Comparison of ENCODE assay signal across 10 mouse cellular contexts in genomic region chr1:21052608-21053007, GRCm38 (mm10). TPM values are rescaled to one million over a fixed set of nuclear protein-coding genes. Genes with fewer than 3 reads are reported as not detected.
DNase-seq lines count a peak whose midpoint lies in the region; ATAC-seq and TF ChIP-seq lines count a peak whose summit lies in the region.
"Had no signal": no experiment of that assay in that cellular context is flagged by ENCODE, and none has a peak within 500 bp of the region (broad histone marks: within the 10 kb centered on the region; RNA-seq: fewer than 3 reads in every experiment).

No protein-coding gene starts in this region.

- H3K4me3 ChIP-seq in gastrocnemius, adult 2 months, result peak overlapping the region; percentile 23
- no peak overlapping the region for H3K4me3 ChIP-seq in neural tube, embryonic 11.5 days (ENCODE audit: low read depth, low read length)
- no peak overlapping the region for H3K4me3 ChIP-seq in heart, embryonic 15.5 days
- no peak overlapping the region for H3K4me3 ChIP-seq in midbrain, embryonic 16.5 days (ENCODE audit: low read depth, low read length)
- H3K4me3 ChIP-seq: layer of hippocampus, adult 2 months had no signal

- intact Hi-C loops in gastrocnemius, adult 2 months (cut with DNase I), result no loop called here
- intact Hi-C loops in gastrocnemius, postnatal 36 days (cut with DNase I), result no loop called here

- H3K27ac ChIP-seq in gastrocnemius, adult 2 months, result peak overlapping the region; percentile 76
- no peak overlapping the region for H3K27ac ChIP-seq in neural tube, embryonic 11.5 days (ENCODE audit: low read depth, low read length)
- H3K27ac ChIP-seq in heart, embryonic 15.5 days, result no peak overlapping the region
- no peak overlapping the region; the same call in 1 of the 2 replicates for H3K27ac ChIP-seq in midbrain, embryonic 16.5 days (ENCODE audit: low read length)
- H3K27ac ChIP-seq: layer of hippocampus, adult 2 months had no signal

- 59% methylated on average over 5 of the region's 5 CpGs for WGBS in neural tube, embryonic 11.5 days
- 42% methylated on average over 5 of the region's 5 CpGs for WGBS in heart, embryonic 15.5 days
- 25% methylated on average over 5 of the region's 5 CpGs for WGBS in midbrain, embryonic 16.5 days

- no peaks in the 10 kb centered on the region for H3K27me3 ChIP-seq in neural tube, embryonic 11.5 days (ENCODE audit: control insufficient read depth, insufficient read depth, low read length)
- no peaks in the 10 kb centered on the region for H3K27me3 ChIP-seq in heart, embryonic 15.5 days
- H3K27me3 ChIP-seq in midbrain, embryonic 16.5 days (ENCODE audit: control insufficient read depth, insufficient read depth, low read depth, low read length), result no peaks in the 10 kb centered on the region
- H3K27me3 ChIP-seq: CH12.LX had no signal

- peaks cover 4% of the 10 kb centered on the region; the same call in 1 of the 2 replicates for H3K4me1 ChIP-seq in neural tube, embryonic 11.5 days (ENCODE audit: control insufficient read depth, insufficient read depth, low read length)
- H3K4me1 ChIP-seq in heart, embryonic 15.5 days (replicated peaks), result peaks cover 33% of the 10 kb centered on the region
- H3K4me1 ChIP-seq in midbrain, embryonic 16.5 days (ENCODE audit: control insufficient read depth, insufficient read depth, low read length), result peaks cover 16% of the 10 kb centered on the region

- no peak overlapping the region for H3K4me2 ChIP-seq in neural tube, embryonic 11.5 days (ENCODE audit: low read depth)
- H3K4me2 ChIP-seq in heart, embryonic 15.5 days, result peak overlapping the region; percentile 13; the same call in 1 of the 2 replicates
- H3K4me2 ChIP-seq in midbrain, embryonic 16.5 days (ENCODE audit: low read length), result no peak overlapping the region

- no peaks in the 10 kb centered on the region for H3K36me3 ChIP-seq in neural tube, embryonic 11.5 days (ENCODE audit: control insufficient read depth, insufficient read depth, low read length)
- no peaks in the 10 kb centered on the region for H3K36me3 ChIP-seq in heart, embryonic 15.5 days
- no peaks in the 10 kb centered on the region for H3K36me3 ChIP-seq in midbrain, embryonic 16.5 days (ENCODE audit: control insufficient read depth, insufficient read depth, low read length)

- DNase-seq in gastrocnemius, adult 2 months, result peak; percentile 51
- DNase-seq in gastrocnemius, postnatal 36 days, result no peak
- no peak for DNase-seq in neural tube, embryonic 11.5 days (ENCODE audit: low spot score)
- DNase-seq in neural tube, embryonic 10.5 days (ENCODE audit: extremely low spot score, low spot score), result no peak
- no peak for DNase-seq in adrenal gland, postnatal 36 days
- no peak for DNase-seq in spleen, adult 18-20 months

- no peak overlapping the region for H3K9ac ChIP-seq in neural tube, embryonic 11.5 days (ENCODE audit: low read length)
- H3K9ac ChIP-seq in heart, embryonic 15.5 days, result no peak overlapping the region
- H3K9ac ChIP-seq in midbrain, embryonic 16.5 days (ENCODE audit: low read depth, low read length), result no peak overlapping the region

- TF ChIP-seq CTCF in gastrocnemius, adult 2 months (IDR thresholded peaks at IDR 0.05), result no peak

- ATAC-seq in neural tube, embryonic 11.5 days (ENCODE audit: insufficient read depth, low FRiP score, low TSS enrichment), result peak; percentile 35
- no peak for ATAC-seq in heart, embryonic 15.5 days (replicated peaks; ENCODE audit: insufficient number of reproducible peaks, insufficient read depth, low FRiP score, low read depth)
- peak; percentile 69 for ATAC-seq in midbrain, embryonic 16.5 days

- no peaks in the 10 kb centered on the region for H3K9me3 ChIP-seq in neural tube, embryonic 11.5 days (ENCODE audit: control insufficient read depth, low read length)
- no peaks in the 10 kb centered on the region for H3K9me3 ChIP-seq in heart, embryonic 15.5 days (replicated peaks)
- H3K9me3 ChIP-seq in midbrain, embryonic 16.5 days (replicated peaks; ENCODE audit: control insufficient read depth, low read length, poor library complexity, severe bottlenecking), result no peaks in the 10 kb centered on the region

RNA-seq across cellular contexts. Expression of gene Tram2, which starts 26.4 kb away (rescaled TPM):
- total RNA-seq in gastrocnemius, adult 2 months (2021), result 1 to 10 TPM; 2.6 to 3.4 TPM
- total RNA-seq in gastrocnemius, postnatal 36 days (2021), result 1 to 10 TPM; 2.7 to 3.9 TPM
- 6.9 and 7.9 TPM in 2 replicates for polyA plus RNA-seq in neural tube, embryonic 11.5 days (2014; fragmentation: Nextera tagmentation; extraction: Ambion mirVana)
- 3.4 and 4.3 TPM in 2 replicates for polyA plus RNA-seq in heart, embryonic 15.5 days (2015; fragmentation: Nextera tagmentation; extraction: Ambion mirVana)
- polyA plus RNA-seq in midbrain, embryonic 16.5 days (2015; fragmentation: Nextera tagmentation; extraction: Ambion mirVana), result 2.0 TPM in 2 replicates
- total RNA-seq in adrenal gland, postnatal 36 days (2021), result 1 to 10 TPM; 5.3 to 7.8 TPM
